ENCODE assay signal across 16 mouse cellular contexts in genomic region chr7:113969182-113969581, GRCm38 (mm10).
"Had no signal": no experiment of that assay in that cellular context is flagged by ENCODE, and none has a peak within 500 bp of the region (broad histone marks: within the 10 kb centered on the region; RNA-seq: fewer than 3 reads in every experiment).

No protein-coding gene starts in this region.

- H3K4me1 ChIP-seq: neural tube, embryonic 12.5 days; neural tube, embryonic 13.5 days; neural tube, embryonic 15.5 days; stomach, embryonic 15.5 days had no signal

- H3K36me3 ChIP-seq: neural tube, embryonic 12.5 days; neural tube, embryonic 13.5 days; neural tube, embryonic 15.5 days; stomach, embryonic 15.5 days had no signal

- H3K27ac ChIP-seq: neural tube, embryonic 12.5 days; neural tube, embryonic 13.5 days; neural tube, embryonic 15.5 days; stomach, embryonic 15.5 days; stomach, postnatal 0 days had no signal

- H3K4me3 ChIP-seq: neural tube, embryonic 12.5 days; neural tube, embryonic 13.5 days; neural tube, embryonic 15.5 days; stomach, embryonic 15.5 days had no signal

- H3K27me3 ChIP-seq: neural tube, embryonic 12.5 days; neural tube, embryonic 13.5 days; neural tube, embryonic 15.5 days; stomach, embryonic 15.5 days had no signal

- DNase-seq: retina, postnatal 1 day; right cerebral cortex, adult 18-20 months; right cerebral cortex, postnatal 14 days; right cerebral cortex, postnatal 25 days; right cerebral cortex, postnatal 4 days; spleen, adult 18-20 months; thymus, adult 18-20 months; thymus, postnatal 14 days; thymus, postnatal 25 days; thymus, postnatal 36 days; thymus, postnatal 4 days had no signal
